Mouse (Mus musculus) erythroblast, embryonic 14.5 days (primary cell): Measurements from ENCODE around the gene Tkt.

Experiments used
- GATA1 ChIP-seq: IDR thresholded peaks from 2 replicates; pipeline ENCODE4 v1.6.1; 2012; ENCODE audit warnings: low read length, inconsistent platforms, mixed read lengths
- TAL1 ChIP-seq: IDR thresholded peaks from 3 replicates; pipeline ENCODE4 v1.6.1; 2012; ENCODE audit warnings: low read length, inconsistent platforms, mixed read lengths

- no peak for TF ChIP-seq GATA1
- no peak for TF ChIP-seq TAL1
These were observed 37.2 kb downstream of the Tkt start for GRCm38 (mm10) chr14:30585323-30585722.
